Mouse (Mus musculus): ENCODE results near the gene Cenpi.

The Cenpi gene

GRCm38 (mm10) chrX:134362156-134362555 lies 54.3 kb downstream of the Cenpi start:
- no peak for DNase-seq (ENCODE audit: low spot score)

GRCm38 (mm10) chrX:134365421-134365820 lies 57.5 kb downstream of the Cenpi start:
- DNase-seq (ENCODE audit: low spot score): no peak

DNA sequence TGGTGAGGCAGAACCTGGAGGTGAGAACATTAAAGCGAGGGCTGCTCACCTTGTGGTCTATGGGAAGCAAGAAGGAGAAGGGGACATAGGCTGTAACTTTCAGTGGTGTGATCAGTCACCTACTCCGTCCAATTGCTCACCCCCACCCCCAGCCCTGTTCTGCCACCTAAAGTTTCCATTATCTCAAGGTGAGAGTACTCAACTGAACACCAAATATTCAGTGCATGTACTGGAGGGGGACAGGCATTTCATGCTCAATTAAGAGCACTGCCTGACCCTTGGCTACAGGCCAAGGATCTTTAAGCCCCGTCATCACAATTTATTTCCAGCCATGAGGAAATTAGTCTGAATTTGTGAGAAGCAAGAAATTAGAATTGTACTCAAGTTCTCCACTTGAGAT lies 58.7 kb downstream of the Cenpi start:
- DNase-seq (ENCODE audit: low spot score): no peak

DNA sequence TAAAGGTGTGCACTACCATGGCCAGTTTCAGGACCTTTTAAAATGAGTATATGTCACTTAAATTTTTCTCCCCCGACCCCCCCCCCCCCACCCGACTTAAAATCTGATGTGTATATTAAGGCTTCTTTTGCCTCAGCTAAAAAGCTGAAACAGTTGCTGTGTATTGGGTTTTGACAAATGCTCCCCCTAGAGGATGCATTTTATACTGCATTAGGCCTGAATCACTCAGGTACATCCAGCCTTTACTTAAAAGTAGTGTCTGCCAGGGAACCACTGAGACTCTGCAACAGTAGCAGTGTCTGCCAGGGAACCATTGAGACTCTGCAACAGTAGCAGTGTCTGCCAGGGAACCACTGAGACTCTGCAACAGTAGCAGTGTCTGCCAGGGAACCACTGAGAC lies 63.4 kb downstream of the Cenpi start:
- DNase-seq (ENCODE audit: low spot score): no peak

DNA sequence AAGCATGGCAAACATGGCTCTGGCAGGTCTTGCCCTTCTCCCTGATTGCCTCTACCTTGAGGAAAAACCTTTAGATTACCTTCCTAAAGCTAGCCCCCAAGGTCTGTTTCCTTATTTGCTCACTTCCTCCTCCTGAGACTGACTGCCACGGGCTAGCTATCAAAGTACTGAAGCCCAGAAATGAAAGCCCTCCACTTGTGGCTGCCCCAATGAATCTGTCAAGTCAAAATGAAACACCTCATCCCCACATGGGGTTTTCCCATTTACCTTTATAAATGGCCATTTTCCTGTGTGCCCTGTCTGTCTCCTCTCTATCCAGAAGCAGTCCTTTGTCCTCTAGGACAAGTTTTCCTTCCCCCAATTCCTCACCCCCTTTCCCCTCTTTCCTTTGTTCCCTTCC lies 66.3 kb downstream of the Cenpi start:
- DNase-seq (ENCODE audit: low spot score): no peak

- no peak for DNase-seq (ENCODE audit: low spot score)
Measured at GRCm38 (mm10) chrX:134384896-134385295, 77.0 kb downstream of the Cenpi start.

DNA sequence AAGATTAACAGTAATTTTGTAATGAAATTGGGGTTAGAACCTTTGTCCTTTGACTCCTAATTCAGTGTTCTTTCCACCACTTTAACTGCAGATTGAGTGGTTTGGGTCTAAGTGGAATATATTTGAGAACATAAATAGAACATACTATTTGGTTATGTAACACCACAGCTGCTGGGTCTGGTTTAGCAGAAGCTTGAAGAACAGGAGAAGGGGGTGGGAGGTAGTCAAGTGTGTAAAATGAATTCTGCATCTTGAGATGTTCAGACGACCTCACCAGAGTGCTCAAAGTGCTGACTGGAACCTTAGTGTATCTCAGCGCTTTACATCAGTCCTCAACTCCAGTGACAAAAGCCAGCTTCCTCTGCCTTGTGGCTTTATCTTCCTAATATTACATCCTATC lies 91.1 kb downstream of the Cenpi start:
- DNase-seq (ENCODE audit: low spot score): no peak

DNA sequence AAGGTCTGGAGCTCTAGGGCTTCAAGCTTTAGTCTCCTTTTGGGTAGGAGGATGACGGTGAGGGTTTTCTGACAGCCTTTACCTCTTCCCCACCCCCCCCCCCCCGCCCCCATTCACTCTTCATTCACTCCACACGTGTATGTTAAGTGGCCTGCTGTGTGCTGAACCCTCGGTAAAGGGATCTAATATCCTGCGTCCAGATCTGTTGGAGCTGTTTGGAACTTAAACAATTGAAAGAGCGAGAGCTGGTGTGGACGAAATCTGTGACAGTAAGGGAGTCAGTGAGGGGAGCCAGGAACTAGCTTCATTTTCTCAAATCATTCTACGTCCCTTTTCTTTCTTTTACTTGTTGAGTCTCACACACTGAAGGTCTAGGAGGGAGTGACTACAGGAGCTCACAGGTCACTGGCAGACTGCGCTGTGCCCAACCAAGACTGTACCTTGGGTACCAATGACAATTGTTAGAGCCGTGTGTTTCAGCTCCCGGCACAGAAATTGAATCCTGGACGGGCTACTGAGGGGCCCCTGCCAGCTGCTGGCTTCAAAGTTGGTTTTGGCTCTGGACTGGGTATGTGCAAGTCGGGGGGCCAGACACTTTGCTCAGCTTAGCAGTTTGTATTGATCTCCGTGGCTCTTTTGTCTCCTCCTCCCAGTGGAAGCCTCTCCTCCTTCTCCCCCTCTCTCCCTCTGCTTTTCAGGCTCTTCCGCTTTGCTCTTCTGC lies 96.1 kb downstream of the Cenpi start, which contains the start of gene Drp2:
Gene Drp2, plus strand, starts transcription at position 689 of the 721 bp plus-strand sequence.
- no peak for DNase-seq (ENCODE audit: low spot score)

DNA sequence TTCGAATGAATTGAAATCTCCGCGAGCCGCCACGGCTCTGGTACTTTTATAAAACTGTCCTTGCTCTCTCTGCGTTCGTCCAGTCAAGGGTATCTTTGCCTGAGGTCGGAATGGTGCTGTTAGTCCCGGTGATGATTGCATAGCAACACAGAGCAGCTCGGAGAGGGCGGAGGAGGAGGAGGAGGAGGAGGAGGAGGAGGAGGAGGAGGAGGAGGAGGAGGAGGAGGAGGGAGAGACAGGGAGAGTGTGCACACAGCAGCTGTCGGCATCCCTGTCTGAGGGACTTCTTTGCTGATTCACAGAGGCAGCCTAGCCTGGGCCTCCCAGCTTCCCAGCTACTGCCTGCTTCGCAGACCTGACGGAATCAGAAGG lies 96.7 kb downstream of the Cenpi start:
- DNase-seq (ENCODE audit: low spot score): no peak

- DNase-seq (ENCODE audit: low spot score): no peak
Measured at GRCm38 (mm10) chrX:134409354-134409900, 101.5 kb downstream of the Cenpi start.

- DNase-seq (ENCODE audit: low spot score): no peak
Measured at GRCm38 (mm10) chrX:134412096-134412495, 104.2 kb downstream of the Cenpi start.

Data from layer of hippocampus, adult 9-10 months (tissue).